Mouse (Mus musculus) megakaryocyte, embryonic 14.5 days (primary cell): ENCODE results near the gene Slc22a3.

Experiments
- FLI1 ChIP-seq: IDR thresholded peaks from 2 replicates; pipeline ENCODE4 v1.6.1; 2012; ENCODE audit warnings: low read length, inconsistent platforms, mixed read lengths
- GATA1 ChIP-seq: IDR thresholded peaks from 3 replicates; pipeline ENCODE4 v1.6.1; 2012; ENCODE audit warnings: mixed read lengths, low read length, inconsistent platforms, borderline replicate concordance

DNA sequence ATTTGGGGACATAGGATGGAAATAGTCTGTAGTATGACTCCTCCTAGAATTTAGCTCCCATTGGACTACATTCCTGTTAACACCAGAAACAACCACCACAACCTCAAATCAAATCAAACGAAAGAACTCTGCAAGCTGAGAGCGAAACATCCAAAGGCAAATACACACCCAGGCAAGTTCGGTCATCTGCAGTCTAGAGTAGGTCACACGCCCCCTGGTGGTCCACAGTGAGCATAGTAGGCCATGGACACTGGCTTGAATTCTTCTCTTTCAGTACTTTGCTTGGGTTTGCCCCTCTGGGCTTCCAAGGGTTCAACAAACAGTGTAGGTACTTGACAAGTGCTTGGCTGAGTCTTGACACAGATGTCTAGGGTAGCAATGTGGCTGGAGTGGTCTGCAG lies 135.5 kb downstream of the Slc22a3 start:
- no peak for TF ChIP-seq GATA1
- TF ChIP-seq FLI1: no peak
